Mouse (Mus musculus) 3134 (cell line): ENCODE results near the gene Efcab12.

Experiments used
- DNase-seq: peaks from one replicate; pipeline ENCODE4 v3.0.0-alpha.2; 2011; ENCODE audit warnings: low spot score; ENCODE audit not compliant: insufficient read length; ENCODE audit errors: extremely low read depth

Gene Efcab12

GRCm38 (mm10) chr6:115846640-115847411 lies 8.6 kb upstream of the Efcab12 start:
- DNase-seq, result peak; percentile 69

DNA sequence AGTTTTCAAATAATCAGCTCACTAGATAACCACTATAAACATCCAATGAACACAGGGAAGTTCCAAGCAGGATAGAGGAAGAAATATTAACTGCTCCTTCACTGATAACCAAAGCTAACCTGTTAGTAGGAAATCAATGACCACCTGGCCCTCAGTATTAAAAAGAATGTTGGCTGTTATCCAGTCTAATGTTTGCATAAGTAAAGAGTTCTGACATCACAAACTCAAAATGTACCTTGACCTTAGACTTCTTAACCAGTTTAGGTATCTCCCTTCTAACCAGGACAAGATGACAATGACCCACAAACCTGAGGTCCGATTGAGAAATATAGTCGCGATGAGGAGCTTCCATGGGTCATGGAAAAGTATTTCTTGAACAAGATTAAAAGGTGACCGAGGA lies 6.8 kb upstream of the Efcab12 start:
- DNase-seq, result no peak

DNA sequence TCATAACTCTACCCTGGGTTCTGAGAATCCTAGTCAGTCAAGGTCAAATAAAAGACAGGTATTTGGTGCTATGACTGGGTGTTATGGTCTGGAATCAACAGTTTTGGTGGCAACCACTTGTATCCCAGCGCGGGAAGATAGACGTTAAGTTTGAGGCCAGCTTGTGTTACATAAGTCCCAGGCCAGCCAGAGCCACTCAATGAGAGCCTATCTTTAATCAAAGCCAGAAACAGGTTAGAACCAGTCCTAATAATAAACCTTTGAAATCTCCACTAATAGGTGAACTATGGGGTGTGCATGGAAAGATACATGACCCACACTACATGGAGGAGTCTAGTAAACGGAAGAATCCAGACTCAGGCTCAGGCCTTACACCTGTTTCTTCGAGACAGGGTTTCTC lies 533 bp upstream of the Efcab12 start:
- DNase-seq, result no peak

DNA sequence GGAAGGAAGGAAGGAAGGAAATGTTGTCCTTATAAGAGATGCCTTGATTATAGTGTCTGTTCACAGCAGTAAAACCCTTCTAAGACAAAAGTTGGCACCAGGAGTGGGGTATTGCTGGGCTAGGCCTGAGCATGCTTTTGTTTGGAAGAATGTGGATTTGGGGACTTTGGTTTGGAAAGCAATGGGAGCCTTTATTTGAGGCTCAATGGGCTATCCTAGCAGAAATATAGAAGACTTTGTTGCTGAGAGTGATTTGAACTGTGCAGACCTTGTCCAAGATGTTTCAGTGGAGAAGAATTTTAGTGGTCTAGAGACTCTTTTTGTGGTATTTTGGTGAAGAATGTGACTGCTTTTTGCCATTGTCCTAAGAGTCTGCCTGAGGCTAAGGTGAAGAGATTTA lies 4.4 kb downstream of the Efcab12 start:
- no peak for DNase-seq

GRCm38 (mm10) chr6:115832152-115832850 lies 5.9 kb downstream of the Efcab12 start:
- DNase-seq, result no peak

DNA sequence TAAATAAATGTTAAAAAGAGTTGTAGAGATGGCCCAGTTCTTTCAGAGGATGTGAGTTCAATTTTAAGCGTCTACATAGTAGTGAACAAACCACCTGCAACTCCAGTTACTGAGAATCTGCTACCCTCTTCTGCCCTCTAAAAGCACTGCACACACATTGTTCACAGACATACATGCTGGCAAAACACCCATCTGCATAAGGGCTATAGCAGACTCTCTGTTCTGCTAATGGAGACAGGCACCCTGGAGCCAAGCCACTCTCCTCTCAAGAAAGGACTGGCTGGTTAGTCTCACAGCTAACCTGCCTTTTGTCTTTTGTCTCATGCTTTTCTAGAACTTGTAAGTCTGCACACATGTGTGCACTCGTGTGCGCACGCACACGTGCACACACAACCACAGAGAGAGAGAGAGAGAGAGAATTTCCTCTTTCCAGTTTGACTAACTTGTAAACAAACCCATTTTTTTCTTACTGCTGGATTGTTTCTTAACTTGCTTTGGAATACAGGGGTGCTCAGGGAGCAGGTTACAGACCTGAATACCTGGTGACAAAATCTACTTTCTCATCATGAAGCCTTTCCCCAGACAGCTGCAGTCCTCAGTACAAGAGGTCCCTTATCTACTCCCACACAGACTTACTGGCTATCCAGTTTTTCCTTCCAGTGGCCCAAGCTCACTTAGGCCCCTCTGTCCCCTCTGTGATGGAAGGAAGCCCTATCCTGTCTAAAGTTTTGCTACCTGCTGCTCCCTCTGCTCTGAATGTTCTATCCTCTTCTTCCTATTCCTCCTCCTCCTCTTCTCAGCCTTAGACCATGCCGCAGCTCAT lies 7.2 kb downstream of the Efcab12 start:
- DNase-seq, result no peak

DNA sequence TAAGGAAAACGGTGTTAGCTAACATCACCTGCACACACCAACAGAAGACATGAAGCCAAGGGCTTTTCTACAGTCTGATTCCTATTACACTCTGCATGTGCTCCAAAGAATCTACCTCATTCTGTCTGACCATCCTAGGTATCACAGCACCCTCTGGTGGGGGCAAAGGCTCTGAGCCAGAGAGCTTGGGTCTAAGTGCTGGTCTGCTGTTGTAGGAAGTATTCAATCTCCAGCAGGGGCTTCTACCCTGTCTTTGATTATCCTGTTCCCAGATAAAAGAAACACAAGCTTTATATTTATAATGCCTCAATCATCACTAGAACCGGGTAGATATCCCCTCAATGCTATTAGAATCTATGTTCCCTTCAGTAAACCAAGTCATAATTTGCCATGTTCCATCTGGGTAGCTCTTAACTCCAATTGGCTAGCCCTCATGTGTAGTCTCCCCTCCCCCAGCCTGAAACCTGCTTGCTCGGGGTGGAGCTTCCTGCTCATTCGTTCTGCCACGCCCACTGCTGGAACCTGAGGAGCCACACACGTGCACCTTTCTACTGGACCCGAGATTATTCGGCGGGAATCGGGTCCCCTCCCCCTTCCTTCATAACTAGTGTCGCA lies 14.3 kb downstream of the Efcab12 start:
- DNase-seq, result peak; percentile 77

GRCm38 (mm10) chr6:115821216-115821993 lies 16.8 kb downstream of the Efcab12 start:
- no peak for DNase-seq

GRCm38 (mm10) chr6:115818129-115818528 lies 20.1 kb downstream of the Efcab12 start:
- no peak for DNase-seq

GRCm38 (mm10) chr6:115815041-115815440 lies 23.2 kb downstream of the Efcab12 start:
- no peak for DNase-seq

GRCm38 (mm10) chr6:115814104-115814503 lies 24.1 kb downstream of the Efcab12 start:
- no peak for DNase-seq

- DNase-seq, result no peak
These were observed 26.6 kb downstream of the Efcab12 start for GRCm38 (mm10) chr6:115811606-115812005.

GRCm38 (mm10) chr6:115808488-115809231 lies 29.6 kb downstream of the Efcab12 start, which contains the start of gene Rpl32:
TSS of gene Rpl32 (minus strand) at chr6:115808747.
- peak; percentile 85 for DNase-seq

DNA sequence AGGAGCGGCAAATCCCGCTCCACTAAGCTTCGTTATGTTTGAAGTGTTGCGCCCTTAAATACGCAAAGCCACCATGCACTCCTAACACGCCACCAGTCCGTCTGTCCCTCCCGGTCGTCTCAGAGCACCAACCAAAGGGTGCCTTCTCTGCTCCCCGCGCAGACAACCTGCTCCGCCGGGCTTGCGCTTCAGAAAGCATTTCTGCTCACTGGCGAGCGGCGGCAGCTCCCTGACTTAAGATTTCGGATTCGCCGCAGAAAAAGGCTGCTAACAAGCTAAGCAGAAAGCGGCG lies 30.1 kb downstream of the Efcab12 start:
- DNase-seq, result no peak

- no peak for DNase-seq
These were observed 30.6 kb downstream of the Efcab12 start for GRCm38 (mm10) chr6:115807464-115808195.

DNA sequence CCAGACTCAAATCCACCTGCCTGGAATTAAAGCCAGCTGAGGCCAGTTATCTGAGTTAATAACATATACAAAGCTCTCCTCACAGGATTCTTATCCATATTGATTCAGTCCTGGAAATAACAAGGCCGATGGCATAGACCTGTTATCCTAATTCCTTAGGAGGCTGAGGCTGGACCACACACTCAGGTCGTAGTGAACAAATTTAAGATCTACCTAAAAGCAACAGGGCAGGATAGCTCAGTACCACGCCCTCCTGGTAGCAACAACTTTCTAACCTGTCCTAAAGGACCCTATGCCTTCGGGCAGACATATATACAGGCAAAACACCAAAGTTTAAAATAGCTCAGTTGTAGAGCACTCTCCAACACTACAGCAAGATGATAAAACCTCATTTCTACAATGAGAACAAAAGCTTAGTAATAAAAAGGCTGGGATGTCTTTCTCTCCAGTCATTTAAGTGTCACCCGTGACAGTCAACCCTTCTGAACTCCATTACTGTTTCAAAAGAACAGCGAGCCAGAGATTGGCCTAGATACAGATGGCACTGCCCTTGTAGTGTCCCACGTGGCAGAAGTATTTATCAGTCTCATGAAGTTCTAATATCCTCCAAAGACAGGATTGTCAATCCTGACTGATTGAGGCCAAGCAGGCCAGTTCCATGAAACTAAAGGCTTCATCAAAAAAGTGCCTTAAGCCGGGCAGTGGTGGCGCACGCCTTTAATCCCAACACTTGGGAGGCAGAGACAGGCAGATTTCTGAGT lies 33.6 kb downstream of the Efcab12 start:
- DNase-seq, result no peak

GRCm38 (mm10) chr6:115803541-115804382 lies 34.5 kb downstream of the Efcab12 start:
- peak; percentile 82 for DNase-seq
